Mouse (Mus musculus): ENCODE results near the gene 4933409G03Rik.
"Not testable (repeated sequence)": the region's sequence is repeated elsewhere in the genome, so short reads cannot be mapped to it uniquely, and the experiment has no call there.

Gene 4933409G03Rik

DNA sequence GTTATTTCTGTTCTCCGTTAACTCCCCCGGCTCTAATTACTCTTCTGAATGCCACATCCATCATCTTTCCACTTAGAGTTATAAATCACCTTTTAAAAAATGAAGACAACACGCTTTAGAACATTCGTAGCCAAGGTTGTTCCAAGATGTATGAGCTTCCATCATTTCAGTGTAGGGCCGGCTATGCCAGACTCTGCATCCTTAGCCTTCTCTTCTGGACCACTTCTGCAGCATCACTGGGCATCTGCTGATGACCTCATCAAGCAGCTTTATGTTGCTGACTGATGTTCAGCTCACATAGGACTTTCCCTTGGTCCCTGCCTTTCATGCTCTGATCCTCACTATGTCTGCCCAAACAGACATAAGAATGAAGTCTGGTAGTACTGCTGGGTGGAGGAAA lies at the start of gene 4933409G03Rik:
Gene 4933409G03Rik, plus strand, starts transcription at position 301 of the 400 bp plus-strand sequence.
- no peak for DNase-seq (ENCODE audit: low spot score in 2 of 2)

DNA sequence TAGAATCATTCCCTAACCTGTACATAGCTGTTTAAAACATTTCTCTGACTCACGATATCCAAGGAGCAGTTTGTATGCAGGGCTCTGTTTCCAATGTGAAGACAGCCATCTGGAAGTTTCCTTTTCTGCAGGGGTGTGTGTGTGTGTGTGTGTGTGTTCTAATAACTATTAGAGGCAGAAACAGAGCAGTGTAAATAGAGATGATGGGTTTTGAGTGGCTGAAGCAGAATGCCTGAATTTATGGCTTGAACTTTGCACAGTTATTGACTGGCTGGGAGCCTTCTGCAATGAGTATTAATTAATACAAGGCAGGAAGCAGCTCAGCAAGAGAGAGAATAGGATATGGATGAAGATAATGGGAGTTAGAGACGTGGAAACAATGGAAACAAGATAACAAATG lies 38.0 kb upstream of the 4933409G03Rik start:
- DNase-seq (ENCODE audit: low spot score in 2 of 2): no peak

DNA sequence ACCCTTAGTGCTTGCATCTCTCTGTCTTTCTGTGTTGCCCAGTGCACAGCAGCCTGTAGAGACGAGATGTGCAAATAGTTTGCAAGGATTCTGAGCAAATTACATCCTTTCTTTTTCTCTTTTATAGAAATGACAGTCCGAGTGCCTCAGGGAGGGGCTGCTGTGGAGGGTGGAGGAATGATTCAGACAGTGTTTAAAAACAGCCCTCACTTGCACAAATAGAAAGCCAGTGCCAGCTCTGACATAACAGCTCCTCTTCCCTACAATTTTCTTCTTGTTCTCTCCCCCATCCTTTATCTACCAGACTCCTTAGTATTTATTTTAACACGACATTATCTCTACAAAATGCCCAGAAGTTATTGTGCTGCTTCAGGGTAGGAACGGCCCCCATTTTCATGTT lies 21.4 kb upstream of the 4933409G03Rik start:
- DNase-seq (ENCODE audit: low spot score in 2 of 2): no peak

DNA sequence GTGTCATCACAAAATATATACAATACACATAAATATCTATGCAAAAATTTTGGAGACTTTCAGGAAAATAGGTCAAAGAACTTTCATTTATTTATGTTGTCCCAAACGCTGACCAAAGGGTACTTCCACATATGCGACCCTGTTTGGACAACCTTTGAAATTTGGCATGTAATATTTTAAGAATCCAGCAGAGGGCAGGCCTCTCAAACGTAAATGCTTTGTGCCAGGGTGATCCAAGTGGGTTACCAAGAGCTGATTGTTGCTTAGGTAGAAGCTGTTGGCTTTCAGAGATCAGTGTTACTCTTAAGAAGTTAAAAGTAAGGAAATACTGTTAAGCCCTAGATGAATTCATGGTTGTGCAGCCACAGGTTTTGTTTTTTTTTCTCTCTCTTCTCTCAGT lies 18.9 kb upstream of the 4933409G03Rik start:
- DNase-seq (ENCODE audit: low spot score in 2 of 2): no peak

DNA sequence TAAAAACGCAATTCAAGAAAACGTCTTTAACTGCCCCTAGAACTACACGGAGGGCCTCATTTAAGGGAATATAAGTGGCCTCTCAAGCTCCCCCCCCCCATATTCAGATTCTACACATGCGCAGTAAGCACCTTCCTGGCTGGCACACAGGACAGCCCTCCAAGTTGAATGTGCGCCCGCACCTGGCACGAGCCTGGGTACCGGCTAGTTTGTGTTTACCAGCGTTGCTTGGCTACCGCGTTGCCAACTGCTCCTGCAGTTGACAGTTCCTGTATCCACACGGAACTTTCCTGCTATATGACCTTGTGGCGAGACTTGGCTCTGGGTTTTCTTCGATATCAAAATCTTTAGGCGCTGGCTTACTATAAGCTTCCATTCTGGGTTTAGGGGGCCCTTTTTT lies 13.9 kb upstream of the 4933409G03Rik start:
- DNase-seq (ENCODE audit: low spot score in 2 of 2): no peak

DNA sequence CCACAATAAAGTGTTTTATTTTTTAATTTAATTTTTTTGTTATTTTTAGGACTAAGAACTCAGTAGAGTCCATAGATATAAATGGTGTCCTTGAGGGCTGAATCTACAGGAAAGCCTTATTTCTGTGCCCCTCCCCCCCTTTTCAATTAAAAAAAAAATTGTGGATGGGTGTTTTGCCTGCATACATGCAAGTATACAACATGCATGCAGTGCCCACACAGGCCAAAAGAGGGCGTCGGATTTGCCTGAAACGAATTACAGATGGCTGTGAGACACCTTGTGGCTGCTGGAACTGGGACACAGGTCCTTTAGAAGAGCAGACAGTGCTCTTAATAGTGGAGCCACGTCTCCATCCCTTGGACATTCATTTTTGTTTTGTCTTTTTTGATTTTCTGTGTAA lies 9.9 kb upstream of the 4933409G03Rik start:
- peak in 1 of 2 experiments; percentile 43 for DNase-seq (ENCODE audit: low spot score in 2 of 2)

DNA sequence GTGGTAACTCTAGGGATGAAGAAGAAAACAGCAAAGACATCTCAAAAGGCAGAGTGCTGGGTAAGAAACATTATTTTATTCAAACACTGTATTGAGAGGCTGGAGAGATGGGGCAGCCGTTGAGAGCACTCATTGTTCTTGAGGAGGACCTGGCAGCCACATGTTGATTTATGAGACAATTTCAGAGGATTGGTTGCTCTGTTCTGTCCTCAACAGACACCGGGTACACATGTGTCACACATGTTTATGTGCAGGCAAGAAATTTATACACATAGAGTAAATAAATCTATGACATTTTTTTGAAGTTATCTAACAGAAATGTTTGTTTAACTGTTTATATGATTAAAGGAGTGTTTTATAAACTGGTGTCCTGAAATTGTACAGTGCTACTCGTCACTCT lies 10.6 kb downstream of the 4933409G03Rik start:
- no peak for DNase-seq (ENCODE audit: low spot score in 2 of 2)

DNA sequence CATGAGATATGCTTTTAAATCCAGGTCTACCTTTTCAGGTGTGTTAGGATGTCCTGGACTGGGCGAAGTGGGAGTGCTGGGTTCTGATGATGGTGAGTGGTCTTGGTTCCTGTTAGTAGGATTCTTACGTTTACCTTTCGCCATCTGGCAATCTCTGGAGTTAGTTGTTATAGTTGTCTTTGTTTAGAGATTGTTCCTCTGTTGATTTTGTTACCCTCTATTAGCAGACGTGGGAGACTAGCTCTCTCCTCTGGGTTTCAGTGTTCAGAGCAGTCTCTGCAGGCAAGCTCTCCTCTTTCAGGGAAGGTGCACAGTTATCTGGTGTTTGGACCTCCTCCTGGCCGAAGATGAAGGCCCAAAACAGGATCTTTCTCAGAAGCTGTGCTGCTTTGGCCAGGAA lies 74.0 kb downstream of the 4933409G03Rik start, which contains the start of gene 4932414N04Rik:
Gene 4932414N04Rik, plus strand, starts transcription at position 301 of the 400 bp plus-strand sequence.
- DNase-seq (ENCODE audit: low spot score in 2 of 2): not testable (repeated sequence)

Measured in spleen, postnatal 10 days (tissue).